Mouse (Mus musculus): ENCODE measurements around the gene Slc7a10. TPM values are rescaled to one million over a fixed set of nuclear protein-coding genes. Genes with fewer than 3 reads are reported as not detected.

The Slc7a10 gene
- total RNA-seq, 1 experiment, result not detected

- TF ChIP-seq ZC3H11A (IDR thresholded peaks at IDR 0.05; ENCODE audit: borderline replicate concordance, low read depth, low read length), result no peak
- TF ChIP-seq CHD2 (IDR thresholded peaks at IDR 0.05; ENCODE audit: low read depth, low read length), result no peak
- TF ChIP-seq ZNF384 (IDR thresholded peaks at IDR 0.05; ENCODE audit: low read depth, low read length), result no peak
- TF ChIP-seq HCFC1 (IDR thresholded peaks at IDR 0.05; ENCODE audit: borderline replicate concordance, insufficient read depth, low read length), result no peak
- TF ChIP-seq MAFK (IDR thresholded peaks at IDR 0.05; ENCODE audit: insufficient read depth, low read depth, low read length), result no peak
- Histone ChIP-seq H3K9me3 (ENCODE audit: control insufficient read depth, insufficient read depth, low read depth, low read length) (no peaks in the 10 kb centered on the region), H3K27ac (ENCODE audit: insufficient read depth, low read depth, low read length, poor library complexity, severe bottlenecking) (no peak overlapping the region), H3K36me3 (ENCODE audit: control insufficient read depth, insufficient read depth, low read length, poor library complexity, severe bottlenecking) (no peaks in the 10 kb centered on the region), H3K4me1 (ENCODE audit: control insufficient read depth in 2 of 2, insufficient read depth in 2 of 2, low read length in 2 of 2, poor library complexity in 1 of 2) (no peaks in the 10 kb centered on the region; a peak in 1 of 4 replicates), H3K4me3 (ENCODE audit: insufficient read depth in 1 of 2, low read depth in 1 of 2, low read length in 2 of 2, poor library complexity in 1 of 2, severe bottlenecking in 1 of 2) (no peak overlapping the region), H3K9ac (ENCODE audit: insufficient read depth, low read depth, low read length, poor library complexity, severe bottlenecking) (no peak overlapping the region)
- no peak for DNase-seq (ENCODE audit: low read depth, low spot score)
- in situ Hi-C loops (cut with MboI; ENCODE audit: low sequenced_read_pairs in 2 of 2, unreplicated experiment in 2 of 2), result loop anchor here in 1 of 2 experiments (25.0 kb wide), 1 partner anchor 320 kb away; no protein-coding TSS in a partner anchor
Observed at GRCm38 (mm10) chr7:35156561-35157477, 29.4 kb upstream of the Slc7a10 start.

DNA sequence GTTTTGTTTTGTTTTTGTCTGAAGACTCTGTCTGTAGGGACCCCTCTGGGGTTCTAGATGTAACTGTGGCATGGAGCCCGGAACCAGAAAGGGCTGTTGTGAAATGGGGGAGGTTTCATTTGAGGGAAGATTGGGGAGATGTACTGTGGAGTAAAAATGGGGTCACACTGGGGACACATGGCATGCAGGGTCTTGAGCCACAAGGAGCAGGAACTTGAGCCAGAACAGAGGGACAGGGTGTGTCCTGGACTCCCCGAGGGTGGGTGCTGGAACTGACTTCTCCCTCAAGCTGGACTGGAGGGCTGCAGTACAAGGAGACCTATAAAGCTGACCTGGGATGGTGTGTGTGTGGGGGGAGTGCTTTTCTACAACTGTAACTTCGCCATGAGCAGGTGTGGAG, 28.7 kb upstream of the Slc7a10 start:
- DNase-seq (ENCODE audit: low read depth, low spot score), result no peak
- TF ChIP-seq HCFC1 (IDR thresholded peaks at IDR 0.05; ENCODE audit: borderline replicate concordance, insufficient read depth, low read length) (no peak), ZC3H11A (IDR thresholded peaks at IDR 0.05; ENCODE audit: borderline replicate concordance, low read depth, low read length) (no peak), MAFK (IDR thresholded peaks at IDR 0.05; ENCODE audit: insufficient read depth, low read depth, low read length) (no peak), ZNF384 (IDR thresholded peaks at IDR 0.05; ENCODE audit: low read depth, low read length) (no peak), CHD2 (IDR thresholded peaks at IDR 0.05; ENCODE audit: low read depth, low read length) (no peak)
- H3K36me3 ChIP-seq (ENCODE audit: control insufficient read depth, insufficient read depth, low read length, poor library complexity, severe bottlenecking), result no peaks in the 10 kb centered on the region
- in situ Hi-C loops (cut with MboI; ENCODE audit: low sequenced_read_pairs in 2 of 2, unreplicated experiment in 2 of 2), result loop anchor here in 1 of 2 experiments (25.0 kb wide), 1 partner anchor 320 kb away; no protein-coding TSS in a partner anchor
- no peak overlapping the region for H3K9ac ChIP-seq (ENCODE audit: insufficient read depth, low read depth, low read length, poor library complexity, severe bottlenecking)
- H3K27ac ChIP-seq (ENCODE audit: insufficient read depth, low read depth, low read length, poor library complexity, severe bottlenecking), result no peak overlapping the region
- H3K9me3 ChIP-seq (ENCODE audit: control insufficient read depth, insufficient read depth, low read depth, low read length), result no peaks in the 10 kb centered on the region
- H3K4me1 ChIP-seq (ENCODE audit: control insufficient read depth in 2 of 2, insufficient read depth in 2 of 2, low read length in 2 of 2, poor library complexity in 1 of 2), result no peaks in the 10 kb centered on the region; a peak in 1 of 4 replicates
- H3K4me3 ChIP-seq (ENCODE audit: insufficient read depth in 1 of 2, low read depth in 1 of 2, low read length in 2 of 2, poor library complexity in 1 of 2, severe bottlenecking in 1 of 2), result no peak overlapping the region

GRCm38 (mm10) chr7:35162443-35162842, 23.7 kb upstream of the Slc7a10 start:
- no peaks in the 10 kb centered on the region for H3K36me3 ChIP-seq (ENCODE audit: control insufficient read depth, insufficient read depth, low read length, poor library complexity, severe bottlenecking)
- in situ Hi-C loops (cut with MboI; ENCODE audit: low sequenced_read_pairs in 2 of 2, unreplicated experiment in 2 of 2), result loop anchor here in 1 of 2 experiments (25.0 kb wide), 1 partner anchor 325 kb away; no protein-coding TSS in a partner anchor
- H3K27ac ChIP-seq (ENCODE audit: insufficient read depth, low read depth, low read length, poor library complexity, severe bottlenecking), result no peak overlapping the region
- TF ChIP-seq ZNF384 (IDR thresholded peaks at IDR 0.05; ENCODE audit: low read depth, low read length), result no peak
- no peak for TF ChIP-seq CHD2 (IDR thresholded peaks at IDR 0.05; ENCODE audit: low read depth, low read length)
- no peak for TF ChIP-seq ZC3H11A (IDR thresholded peaks at IDR 0.05; ENCODE audit: borderline replicate concordance, low read depth, low read length)
- no peak for TF ChIP-seq HCFC1 (IDR thresholded peaks at IDR 0.05; ENCODE audit: borderline replicate concordance, insufficient read depth, low read length)
- no peak for TF ChIP-seq MAFK (IDR thresholded peaks at IDR 0.05; ENCODE audit: insufficient read depth, low read depth, low read length)
- DNase-seq (ENCODE audit: low read depth, low spot score), result no peak
- no peak overlapping the region for H3K4me3 ChIP-seq (ENCODE audit: insufficient read depth in 1 of 2, low read depth in 1 of 2, low read length in 2 of 2, poor library complexity in 1 of 2, severe bottlenecking in 1 of 2)
- no peaks in the 10 kb centered on the region for H3K9me3 ChIP-seq (ENCODE audit: control insufficient read depth, insufficient read depth, low read depth, low read length)
- no peak overlapping the region for H3K9ac ChIP-seq (ENCODE audit: insufficient read depth, low read depth, low read length, poor library complexity, severe bottlenecking)
- no peaks in the 10 kb centered on the region for H3K4me1 ChIP-seq (ENCODE audit: control insufficient read depth in 2 of 2, insufficient read depth in 2 of 2, low read length in 2 of 2, poor library complexity in 1 of 2)

GRCm38 (mm10) chr7:35163600-35163999, 22.6 kb upstream of the Slc7a10 start:
- no peaks in the 10 kb centered on the region for H3K9me3 ChIP-seq (ENCODE audit: control insufficient read depth, insufficient read depth, low read depth, low read length)
- H3K4me3 ChIP-seq (ENCODE audit: insufficient read depth in 1 of 2, low read depth in 1 of 2, low read length in 2 of 2, poor library complexity in 1 of 2, severe bottlenecking in 1 of 2), result no peak overlapping the region
- no peak overlapping the region for H3K27ac ChIP-seq (ENCODE audit: insufficient read depth, low read depth, low read length, poor library complexity, severe bottlenecking)
- no peak overlapping the region for H3K9ac ChIP-seq (ENCODE audit: insufficient read depth, low read depth, low read length, poor library complexity, severe bottlenecking)
- in situ Hi-C loops (cut with MboI; ENCODE audit: low sequenced_read_pairs in 2 of 2, unreplicated experiment in 2 of 2), result loop anchor here in 1 of 2 experiments (25.0 kb wide), 1 partner anchor 326 kb away; no protein-coding TSS in a partner anchor
- H3K4me1 ChIP-seq (ENCODE audit: control insufficient read depth in 2 of 2, insufficient read depth in 2 of 2, low read length in 2 of 2, poor library complexity in 1 of 2), result no peaks in the 10 kb centered on the region
- TF ChIP-seq CHD2 (IDR thresholded peaks at IDR 0.05; ENCODE audit: low read depth, low read length) (no peak), ZNF384 (IDR thresholded peaks at IDR 0.05; ENCODE audit: low read depth, low read length) (no peak), MAFK (IDR thresholded peaks at IDR 0.05; ENCODE audit: insufficient read depth, low read depth, low read length) (no peak), ZC3H11A (IDR thresholded peaks at IDR 0.05; ENCODE audit: borderline replicate concordance, low read depth, low read length) (no peak), HCFC1 (IDR thresholded peaks at IDR 0.05; ENCODE audit: borderline replicate concordance, insufficient read depth, low read length) (no peak)
- H3K36me3 ChIP-seq (ENCODE audit: control insufficient read depth, insufficient read depth, low read length, poor library complexity, severe bottlenecking), result no peaks in the 10 kb centered on the region
- no peak for DNase-seq (ENCODE audit: low read depth, low spot score)
